Mouse (Mus musculus): ENCODE results near the gene Plekhn1.

DNA sequence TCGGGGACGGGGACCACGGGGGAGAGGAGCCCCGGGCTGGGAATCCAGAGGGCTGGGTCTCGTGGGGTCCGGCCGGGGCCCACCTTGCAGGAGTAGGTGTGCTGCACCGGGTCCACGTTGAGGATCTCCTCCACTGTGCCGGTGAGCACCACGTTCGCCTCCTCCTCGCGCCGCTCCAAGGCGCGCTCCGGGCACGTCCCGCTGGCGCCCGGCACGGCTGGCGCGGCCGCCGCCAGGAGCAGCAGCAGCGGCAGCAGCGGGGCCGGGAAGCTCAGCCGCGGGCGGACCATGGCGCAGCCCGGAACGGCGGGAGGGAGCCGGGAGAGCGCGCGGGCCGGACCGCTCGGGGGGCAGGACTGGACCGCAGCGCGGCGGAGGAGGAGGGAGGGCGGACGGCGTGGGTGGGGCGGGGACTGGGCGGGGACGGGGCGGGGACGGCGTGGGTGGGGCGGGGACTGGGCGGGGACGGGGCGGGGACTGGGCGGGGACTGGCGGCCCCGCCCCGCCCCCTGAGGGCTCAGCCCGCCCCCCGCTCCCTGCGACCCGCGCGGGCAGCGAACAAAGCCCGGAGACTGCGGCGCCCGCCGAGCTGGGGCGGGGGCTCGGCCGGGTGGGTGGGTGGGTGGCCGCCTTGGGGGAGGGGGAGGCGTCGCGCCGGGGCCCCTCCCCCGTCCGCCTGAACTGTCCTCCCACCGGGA, 37.4 kb downstream of the Plekhn1 start, which contains the start of gene Agrn:
- TF ChIP-seq POLR2A (IDR thresholded peaks at IDR 0.05; ENCODE audit: low read depth, low read length): no peak
- TF ChIP-seq CTCF (IDR thresholded peaks at IDR 0.05; ENCODE audit: extremely low read depth, insufficient read depth, insufficient read length, insufficient replicate concordance): no peak

Data from spleen, adult 2 months (tissue).